Mouse (Mus musculus): ENCODE data around the gene Runx1.

- TF ChIP-seq MAFK (IDR thresholded peaks at IDR 0.05; ENCODE audit: insufficient read depth, low read depth, low read length) (no peak), HCFC1 (IDR thresholded peaks at IDR 0.05; ENCODE audit: borderline replicate concordance, insufficient read depth, low read length) (no peak), ZC3H11A (IDR thresholded peaks at IDR 0.05; ENCODE audit: borderline replicate concordance, low read depth, low read length) (no peak), CHD2 (IDR thresholded peaks at IDR 0.05; ENCODE audit: low read depth, low read length) (no peak)
These were observed 233.7 kb downstream of the Runx1 start for GRCm38 (mm10) chr16:92592207-92592606.

Data from ES-E14 (cell line).